8 mouse cellular contexts compared by ENCODE assay signal in genomic region chr17:28022854-28023655, GRCm38 (mm10). TPM values are rescaled to one million over a fixed set of nuclear protein-coding genes. Genes with fewer than 3 reads are reported as not detected.
DNase-seq lines count a peak whose midpoint lies in the region; ATAC-seq lines count a peak whose summit lies in the region.

No protein-coding gene starts in this region.

- no peaks in the 10 kb centered on the region for H3K9me3 ChIP-seq in hindbrain, embryonic 15.5 days

- intact Hi-C loops in left cerebral cortex, postnatal 36 days (cut with DNase I) = no loop called here

- H3K4me2 ChIP-seq in hindbrain, embryonic 15.5 days = no peak overlapping the region

- no peaks in the 10 kb centered on the region for H3K27me3 ChIP-seq in hindbrain, embryonic 15.5 days

- 78% methylated on average over 22 of the region's 22 CpGs for WGBS in hindbrain, embryonic 15.5 days

- H3K27ac ChIP-seq in hindbrain, embryonic 15.5 days (replicated peaks) = peak overlapping the region; percentile 18

- DNase-seq in left cerebral cortex, postnatal 36 days (ENCODE audit: low spot score in 2 of 2) = peak; percentile 53 to 62
- DNase-seq in left cerebral cortex, adult 11 months (ENCODE audit: low spot score) = no peak
- DNase-seq in cerebellum, postnatal 14 days = peak; percentile 76 to 77
- DNase-seq in layer of hippocampus, adult 9-11 months = peak; percentile 88
- no peak for DNase-seq in right cerebral cortex, postnatal 14 days
- DNase-seq in adrenal gland, postnatal 4 days (ENCODE audit: low spot score in 2 of 2) = no peak
- no peak for DNase-seq in urinary bladder, adult 18-20 months (ENCODE audit: low spot score in 2 of 2)

- no peak for ATAC-seq in hindbrain, embryonic 15.5 days (ENCODE audit: low FRiP score, low read depth)

- H3K9ac ChIP-seq in hindbrain, embryonic 15.5 days = no peak overlapping the region

- no peak overlapping the region for H3K4me3 ChIP-seq in hindbrain, embryonic 15.5 days

- no peaks in the 10 kb centered on the region for H3K36me3 ChIP-seq in hindbrain, embryonic 15.5 days

- H3K4me1 ChIP-seq in hindbrain, embryonic 15.5 days (replicated peaks) = peaks cover 77% of the 10 kb centered on the region

RNA-seq across cellular contexts. Expression of gene Tcp11, which starts 57.4 kb away (rescaled TPM):
- under 1 TPM; 0.54 to 0.59 TPM for total RNA-seq in left cerebral cortex, postnatal 36 days (2021)
- polyA plus RNA-seq in hindbrain, embryonic 15.5 days (2015; fragmentation: Nextera tagmentation; extraction: Ambion mirVana) = 1.5 TPM in 2 replicates
- 1 to 10 TPM in 1 of 2 experiments, under 1 TPM in 1; 0.31 to 3.3 TPM for total RNA-seq in adrenal gland, postnatal 4 days (2021)

Comparison
In these comparisons a context has a peak if more than half of its experiments do, and no peak if none do; other contexts are left out.
1. DNase-seq: peak in left cerebral cortex, postnatal 36 days (2 of 2), cerebellum, postnatal 14 days (2 of 2) and layer of hippocampus, adult 9-11 months (single experiment); none in left cerebral cortex, adult 11 months (single experiment), right cerebral cortex, postnatal 14 days (single experiment), adrenal gland, postnatal 4 days (0 of 2) and urinary bladder, adult 18-20 months (0 of 2).